Mouse (Mus musculus) adrenal gland, postnatal 36 days (tissue): Measurements from ENCODE around the gene Msgn1. TPM values are rescaled to one million over a fixed set of nuclear protein-coding genes. Genes with fewer than 3 reads are reported as not detected.

Source experiments
- DNase-seq, 2 experiments: peaks; one replicate each; pipeline ENCODE4 v3.0.0; 2021; ENCODE audit warnings: mixed read lengths in 1 of 2
- long read RNA-seq, 2 experiments: library from polyadenylated mRNA; stranded (forward); transcript quantifications; one replicate each; pipeline ENCODE4 v2.0.0; 2021; ENCODE audit warnings: borderline sequencing depth in 2 of 2
- total RNA-seq, 2 experiments: library from RNA; stranded (reverse); gene quantifications; 2 replicates each; pipeline ENCODE4 v1.2.3; 2021

Msgn1 gene
- not detected for total RNA-seq
- long read RNA-seq, experiment 1: 0 reads
- long read RNA-seq, experiment 2: 0 reads

- no peak for DNase-seq
Measured at GRCm38 (mm10) chr12:11208872-11209271, at the start of gene Msgn1. Gene Msgn1 (minus strand): TSS chr12:11208972.

DNA sequence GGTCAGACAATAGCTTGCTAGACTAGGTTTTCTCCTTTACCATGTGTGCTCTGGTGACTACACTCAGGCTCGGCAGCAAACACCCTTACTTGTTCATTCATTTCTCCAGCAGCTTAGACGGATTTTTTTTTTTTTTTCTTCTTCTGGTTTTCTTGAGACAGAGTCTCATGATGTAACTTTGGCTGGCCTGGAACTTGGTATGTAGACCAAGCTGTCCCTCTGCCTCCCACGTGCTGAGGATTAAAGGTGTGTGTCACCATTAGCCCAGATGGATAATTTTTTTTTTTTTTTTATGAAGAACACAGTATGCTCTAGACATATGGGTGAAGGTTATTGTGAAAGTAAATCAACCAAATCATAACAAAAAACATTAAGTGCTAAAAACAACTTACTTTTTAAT, 41.5 kb upstream of the Msgn1 start:
- DNase-seq: no peak

DNA sequence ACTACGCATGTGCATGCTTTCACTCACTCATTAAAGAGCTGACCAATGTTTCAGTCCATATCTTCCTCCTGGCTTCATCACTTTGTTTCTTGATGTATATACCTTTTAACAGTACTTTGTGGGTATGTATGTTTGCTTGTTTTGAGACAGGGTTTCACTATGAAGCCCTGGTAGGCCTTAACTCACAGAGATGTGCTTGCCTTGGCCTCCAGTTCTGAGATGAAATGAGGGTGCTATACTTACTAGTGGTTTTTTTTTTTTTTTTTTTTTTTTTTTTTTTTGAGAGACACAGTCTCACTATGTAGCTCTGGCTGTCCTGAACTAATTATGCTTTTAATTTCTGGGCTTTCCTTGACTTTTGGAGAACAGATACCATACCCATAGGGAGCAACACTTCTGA, 38.7 kb upstream of the Msgn1 start:
- DNase-seq: no peak

GRCm38 (mm10) chr12:11235996-11236395, 27.2 kb upstream of the Msgn1 start:
- DNase-seq: no peak

GRCm38 (mm10) chr12:11230267-11230666, 21.5 kb upstream of the Msgn1 start:
- DNase-seq: no peak

DNA sequence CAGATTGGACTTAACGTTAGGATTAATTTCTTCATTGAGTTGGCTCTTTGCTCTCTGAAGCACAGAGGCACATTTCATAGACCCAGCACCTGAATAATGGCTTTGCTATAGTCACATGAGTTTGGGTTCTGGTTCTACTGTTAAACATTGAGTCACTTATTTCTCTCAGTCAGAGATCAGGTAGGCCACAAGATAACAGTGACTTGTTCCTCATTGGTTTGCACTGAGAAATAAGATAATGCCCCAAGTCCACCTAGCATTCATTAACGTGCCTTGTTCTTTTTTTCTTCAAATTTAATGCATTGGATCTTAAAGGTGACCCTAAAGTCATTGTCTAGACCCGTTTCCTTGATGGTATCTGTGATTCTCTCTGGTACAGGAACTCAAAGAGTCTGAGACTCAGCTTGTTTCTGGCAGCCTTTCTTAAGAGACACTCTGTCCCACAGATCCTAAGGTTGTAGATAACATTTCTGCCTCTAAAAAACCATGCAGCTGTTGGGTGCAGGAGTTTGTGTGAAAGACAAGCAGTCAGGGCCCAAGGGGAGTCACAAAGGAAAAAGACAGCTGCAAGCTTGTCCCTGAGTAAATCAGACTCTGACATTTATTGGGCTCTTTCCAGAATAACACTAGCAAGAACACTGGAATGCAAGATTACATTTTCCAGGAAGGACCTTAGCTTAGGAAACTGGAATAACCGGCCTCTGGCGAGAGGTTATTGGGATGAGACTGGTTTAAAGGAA, 17.9 kb upstream of the Msgn1 start:
- peak in 1 of 2 experiments; percentile 14 for DNase-seq

DNA sequence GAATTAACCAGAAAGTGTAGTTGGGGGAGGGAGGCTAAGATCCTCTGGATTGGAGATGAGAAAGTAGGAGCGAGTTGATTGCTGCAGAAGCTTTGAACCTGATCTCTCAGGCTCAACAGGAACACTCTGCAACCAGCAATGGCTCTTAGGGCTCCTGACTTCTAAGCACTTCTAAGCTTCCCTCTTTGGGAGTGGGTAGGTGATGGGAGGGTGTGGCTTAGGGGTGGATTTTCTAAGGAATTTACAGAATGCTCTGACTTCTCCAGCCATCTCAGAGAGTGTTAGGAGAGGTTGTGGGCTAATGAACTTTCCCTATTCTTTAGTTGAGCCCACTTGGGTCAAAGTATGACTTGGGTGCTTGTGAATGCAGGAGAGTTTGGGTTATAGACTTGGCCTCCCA, 17.4 kb upstream of the Msgn1 start:
- DNase-seq: no peak

- DNase-seq: no peak
Measured at GRCm38 (mm10) chr12:11224722-11225121, 15.9 kb upstream of the Msgn1 start.

- DNase-seq: no peak
Measured at GRCm38 (mm10) chr12:11223090-11223489, 14.3 kb upstream of the Msgn1 start.

DNA sequence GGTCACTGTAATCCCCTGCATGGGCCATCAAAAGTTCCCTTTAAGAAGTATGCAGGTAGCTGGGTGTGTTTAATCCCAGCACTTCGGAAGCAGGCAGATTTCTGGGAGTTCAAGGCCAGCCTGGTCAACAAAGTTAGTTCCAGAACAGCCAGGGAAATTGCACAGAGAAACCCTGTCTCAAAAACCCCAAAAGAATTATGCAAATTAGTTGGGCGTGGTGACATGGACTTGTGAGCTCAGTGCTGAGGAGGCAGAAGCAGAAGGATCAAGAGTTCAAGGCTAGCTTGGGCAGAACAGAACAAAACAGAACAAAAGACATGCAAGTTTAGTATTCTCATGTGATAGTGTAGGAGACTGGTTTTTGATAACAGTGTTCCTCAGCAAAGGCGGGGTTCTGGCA, 13.8 kb upstream of the Msgn1 start:
- DNase-seq: no peak

DNA sequence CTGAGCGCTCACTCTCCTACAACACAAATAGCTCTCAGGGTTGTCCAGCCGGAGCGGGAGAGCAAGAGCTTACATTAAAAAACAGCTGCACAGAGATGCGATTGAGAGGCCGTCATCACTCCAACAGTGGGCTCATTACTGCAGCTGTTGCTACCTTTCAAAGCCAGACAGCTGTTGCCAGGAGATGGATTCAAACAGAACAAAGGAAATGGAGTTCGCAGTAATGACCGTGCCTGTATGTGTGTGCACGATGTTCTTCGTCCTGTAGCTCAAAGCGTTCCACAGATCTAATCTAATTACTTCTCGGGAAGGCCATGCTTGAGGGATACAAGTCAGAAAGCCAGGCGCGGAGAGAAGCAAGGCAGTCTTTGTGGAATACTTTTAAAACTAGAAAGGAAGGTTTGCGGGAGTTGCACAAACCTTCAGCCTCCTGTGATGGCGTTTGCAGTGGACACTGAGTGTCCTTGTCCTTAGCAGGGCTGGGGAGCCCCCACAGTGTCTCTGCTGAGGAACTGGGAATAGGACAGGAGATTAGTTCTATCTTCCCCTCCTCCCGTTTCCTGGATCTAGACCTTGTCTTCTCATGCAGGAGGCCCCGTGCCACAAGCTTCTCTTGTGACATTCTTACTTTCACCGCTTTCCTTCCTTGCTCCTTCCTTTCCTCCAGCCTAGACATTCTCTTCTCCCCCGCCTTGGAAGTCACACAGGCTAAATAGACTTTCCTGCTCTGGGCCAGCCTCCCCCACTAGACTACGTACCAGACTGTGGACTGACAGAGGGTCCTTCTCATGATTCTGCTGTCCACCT, 13.0 kb upstream of the Msgn1 start:
- peak in 1 of 2 experiments; percentile 9 for DNase-seq

GRCm38 (mm10) chr12:11217726-11218250, 9.0 kb upstream of the Msgn1 start:
- DNase-seq: no peak

DNA sequence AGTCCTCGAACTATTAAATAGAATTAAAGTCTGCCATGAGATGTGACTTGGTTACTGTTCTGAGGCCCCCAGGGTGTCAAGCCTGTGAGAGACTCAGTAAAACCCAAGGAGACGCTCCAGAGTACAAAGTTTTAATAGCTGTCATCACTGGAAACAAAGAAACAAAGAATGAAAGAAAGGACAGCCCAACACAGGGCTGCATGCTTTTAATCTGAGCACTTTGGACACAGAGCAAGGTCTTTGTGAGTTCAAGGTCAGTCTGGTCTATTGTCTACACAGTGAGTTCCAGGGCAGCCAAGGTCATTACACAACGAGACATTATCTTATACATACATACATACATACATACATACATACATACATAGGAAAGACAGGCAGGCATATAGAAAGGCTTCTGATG, 7.7 kb upstream of the Msgn1 start:
- no peak for DNase-seq

DNA sequence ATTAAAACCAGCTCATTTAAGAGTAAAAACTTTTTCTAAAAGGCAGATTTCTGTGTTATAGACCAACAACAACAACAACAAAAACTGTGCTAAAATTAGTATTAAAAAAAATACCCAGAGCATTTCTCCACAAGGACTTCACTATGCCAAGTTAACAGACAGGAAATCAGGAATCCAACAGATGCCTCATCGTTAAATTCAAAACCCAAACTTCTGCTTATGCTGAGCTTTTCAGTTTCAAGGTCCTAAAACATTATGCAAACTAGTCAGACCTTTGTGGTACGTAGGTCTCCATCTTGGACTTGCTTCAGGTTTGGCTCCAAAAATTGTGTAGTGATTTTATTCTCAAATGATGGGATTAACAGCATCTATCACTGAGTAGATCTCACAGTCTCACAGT, 6.8 kb upstream of the Msgn1 start:
- no peak for DNase-seq

- no peak for DNase-seq
Measured at GRCm38 (mm10) chr12:11214776-11215175, 6.0 kb upstream of the Msgn1 start.

- no peak for DNase-seq
Measured at GRCm38 (mm10) chr12:11212881-11213280, 4.1 kb upstream of the Msgn1 start.

GRCm38 (mm10) chr12:11210361-11210760, 1.6 kb upstream of the Msgn1 start:
- DNase-seq: no peak

GRCm38 (mm10) chr12:11209636-11210035, 864 bp upstream of the Msgn1 start:
- no peak for DNase-seq

DNA sequence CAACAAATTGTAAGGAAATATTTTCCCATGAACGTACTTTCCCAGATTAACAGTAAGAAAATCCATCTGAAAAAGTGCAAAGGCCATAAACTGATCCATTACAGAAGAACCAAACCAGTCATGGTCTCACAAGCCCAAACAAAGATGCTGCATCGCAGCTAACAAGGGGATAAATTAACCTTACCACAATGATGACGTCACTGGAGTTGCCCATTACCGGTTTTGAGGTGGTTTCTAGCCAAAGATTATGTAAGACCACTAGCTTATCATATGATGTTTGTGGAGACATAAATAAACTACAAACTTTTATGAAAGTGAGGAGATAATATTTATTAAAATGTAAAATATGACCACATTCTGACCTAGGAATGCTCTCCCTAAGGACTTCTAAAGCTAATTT, 2.5 kb downstream of the Msgn1 start:
- no peak for DNase-seq

DNA sequence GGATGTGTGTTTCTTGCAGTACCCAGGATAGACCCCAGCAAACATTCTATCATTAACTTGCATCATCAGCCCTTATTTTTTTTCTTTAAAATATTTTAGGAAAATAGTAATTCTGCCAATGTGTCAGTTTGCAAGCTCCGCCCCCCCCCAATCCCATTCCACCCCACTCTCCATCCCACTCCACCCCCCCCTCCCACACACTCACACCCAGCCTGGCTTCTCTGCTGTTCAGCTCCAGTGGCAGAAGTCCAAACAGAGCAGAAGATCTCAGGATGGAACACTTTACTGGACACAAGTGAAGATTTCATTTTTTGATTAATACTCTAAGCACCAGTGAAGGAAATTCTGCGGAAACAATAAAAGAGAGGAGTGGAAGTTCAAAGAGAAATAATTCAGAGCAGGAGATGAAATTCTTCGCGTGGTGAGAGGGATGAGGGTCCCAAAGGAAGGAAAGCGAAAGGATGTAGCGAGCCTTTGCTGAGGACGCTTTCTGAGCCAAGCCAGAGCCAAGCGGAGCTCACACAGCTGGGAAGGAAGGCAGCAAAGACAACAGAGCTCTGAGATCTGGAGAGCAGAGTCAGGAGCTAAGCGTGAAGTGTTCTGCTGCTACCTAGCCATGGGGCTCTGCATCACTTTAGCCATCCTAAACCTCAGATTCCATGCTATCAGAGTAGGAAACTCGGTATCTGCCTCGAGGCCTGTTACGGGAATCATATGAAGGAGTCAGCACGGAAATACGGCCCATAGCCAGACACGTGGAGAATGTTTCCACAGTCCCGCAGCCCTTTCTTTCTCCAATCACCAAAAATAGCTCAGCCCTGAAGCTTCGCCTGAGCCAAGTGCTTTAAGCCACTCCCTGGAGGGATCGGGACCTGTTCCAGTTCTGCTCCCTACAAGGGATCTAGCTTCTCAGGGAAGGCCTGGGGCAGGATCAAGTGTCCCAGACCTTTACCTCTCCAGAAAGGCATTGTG, 4.8 kb downstream of the Msgn1 start:
- peak; percentile 39 to 66 for DNase-seq

GRCm38 (mm10) chr12:11202476-11202875, 6.3 kb downstream of the Msgn1 start:
- no peak for DNase-seq

DNA sequence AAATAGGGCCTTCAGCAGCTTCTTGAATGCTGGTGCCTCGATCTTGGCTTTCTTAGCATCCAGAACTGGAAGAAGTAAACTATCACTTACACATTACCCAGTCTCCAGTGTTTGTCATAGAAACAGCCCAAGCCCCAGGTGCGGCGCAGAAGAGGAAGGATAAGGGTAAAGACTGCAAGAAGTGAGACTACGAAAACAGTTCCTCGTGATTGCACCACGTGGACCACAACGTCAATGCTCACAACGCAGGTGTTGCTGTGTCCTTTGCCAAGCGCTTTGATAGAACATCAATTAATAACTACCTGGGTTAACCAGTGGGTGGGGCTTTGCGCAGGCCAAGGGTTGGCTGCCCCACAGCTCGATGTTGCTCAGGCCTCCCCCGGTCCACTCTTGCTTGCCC, 8.1 kb downstream of the Msgn1 start:
- DNase-seq: no peak
